Comparison of ENCODE assay signal across 22 mouse cellular contexts in the genomic region with DNA sequence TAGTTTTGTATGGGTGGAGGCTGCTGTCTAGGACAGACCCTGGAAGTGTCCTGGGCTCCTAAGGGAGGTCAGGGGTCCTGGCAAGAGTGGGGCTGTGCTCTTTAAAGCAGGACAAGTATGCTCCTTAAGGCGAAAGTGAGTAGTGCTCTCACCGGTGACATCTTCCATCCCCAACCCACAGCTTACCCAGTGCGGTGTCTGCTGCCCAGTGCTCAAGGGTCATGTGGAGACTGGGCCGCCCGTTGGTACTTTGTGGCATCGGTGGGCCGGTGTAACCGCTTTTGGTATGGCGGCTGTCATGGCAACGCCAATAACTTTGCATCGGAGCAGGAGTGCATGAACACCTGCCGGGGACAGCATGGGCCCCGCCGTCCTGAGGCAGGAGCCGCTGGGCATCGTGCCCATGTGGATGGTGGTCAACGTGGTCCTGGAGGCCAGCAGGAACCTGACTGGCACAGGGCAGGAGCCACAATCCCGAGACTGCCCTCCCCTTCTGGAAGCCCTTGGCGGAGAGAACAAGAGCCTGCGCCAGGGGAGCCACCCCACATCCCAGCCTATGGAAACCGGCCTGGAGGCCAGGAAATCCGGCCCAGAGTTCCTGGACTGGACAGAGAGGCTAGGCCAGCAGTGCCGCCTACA. TPM values are rescaled to one million over a fixed set of nuclear protein-coding genes. Genes with fewer than 3 reads are reported as not detected.
DNase-seq lines count a peak whose midpoint lies in the region; ATAC-seq and TF ChIP-seq lines count a peak whose summit lies in the region.
"Had no signal": no experiment of that assay in that cellular context is flagged by ENCODE, and none has a peak within 500 bp of the region (broad histone marks: within the 10 kb centered on the region; RNA-seq: fewer than 3 reads in every experiment).

No protein-coding gene starts in this region.

- H3K36me3 ChIP-seq in hindbrain, embryonic 16.5 days (ENCODE audit: control insufficient read depth, insufficient read depth, low read length) = no peaks in the 10 kb centered on the region
- H3K36me3 ChIP-seq in hindbrain, embryonic 11.5 days (ENCODE audit: control insufficient read depth, insufficient read depth, low read length) = no peaks in the 10 kb centered on the region
- H3K36me3 ChIP-seq in lung, postnatal 0 days (ENCODE audit: insufficient read depth, low read length) = no peaks in the 10 kb centered on the region
- H3K36me3 ChIP-seq: embryonic facial prominence, embryonic 13.5 days had no signal

- H3K9ac ChIP-seq in hindbrain, embryonic 16.5 days (ENCODE audit: low read depth, low read length) = no peak overlapping the region
- H3K9ac ChIP-seq in hindbrain, embryonic 11.5 days (ENCODE audit: low read depth, low read length) = no peak overlapping the region
- H3K9ac ChIP-seq in lung, postnatal 0 days (replicated peaks; ENCODE audit: low read depth) = no peak overlapping the region
- H3K9ac ChIP-seq: embryonic facial prominence, embryonic 13.5 days had no signal

- no peak overlapping the region for H3K4me2 ChIP-seq in hindbrain, embryonic 16.5 days (ENCODE audit: low read length)
- no peak overlapping the region for H3K4me2 ChIP-seq in hindbrain, embryonic 11.5 days (replicated peaks; ENCODE audit: low read depth, low read length)
- H3K4me2 ChIP-seq in lung, postnatal 0 days (replicated peaks; ENCODE audit: low read depth, low read length) = no peak overlapping the region
- H3K4me2 ChIP-seq: embryonic facial prominence, embryonic 13.5 days; heart, embryonic 11.5 days; liver, embryonic 11.5 days had no signal

- no peak for TF ChIP-seq POLR2A in lung, adult 2 months (IDR thresholded peaks at IDR 0.05; ENCODE audit: borderline replicate concordance, extremely low read depth, low read depth, low read length)

- no peak for TF ChIP-seq CTCF in lung, postnatal 0 days (IDR thresholded peaks at IDR 0.05)
- TF ChIP-seq CTCF in lung, adult 2 months (IDR thresholded peaks at IDR 0.05; ENCODE audit: insufficient read depth, low read length) = no peak

- H3K4me1 ChIP-seq in hindbrain, embryonic 16.5 days (ENCODE audit: control insufficient read depth, insufficient read depth, low read depth, low read length) = no peaks in the 10 kb centered on the region; the same call in 1 of the 2 replicates
- no peaks in the 10 kb centered on the region; the same call in 1 of the 2 replicates for H3K4me1 ChIP-seq in hindbrain, embryonic 11.5 days (replicated peaks; ENCODE audit: control insufficient read depth, insufficient read depth, low read length)
- H3K4me1 ChIP-seq in lung, postnatal 0 days (ENCODE audit: insufficient read depth, low read depth, low read length) = no peaks in the 10 kb centered on the region
- peaks cover 6% of the 10 kb centered on the region for H3K4me1 ChIP-seq in lung, adult 2 months (ENCODE audit: control insufficient read depth, insufficient read depth, low read length)
- H3K4me1 ChIP-seq: embryonic facial prominence, embryonic 13.5 days had no signal

- H3K9me3 ChIP-seq in hindbrain, embryonic 16.5 days (ENCODE audit: control insufficient read depth, low read length) = no peaks in the 10 kb centered on the region
- H3K9me3 ChIP-seq in hindbrain, embryonic 11.5 days (ENCODE audit: control insufficient read depth, low read length) = no peaks in the 10 kb centered on the region
- H3K9me3 ChIP-seq in lung, postnatal 0 days (ENCODE audit: low read length) = no peaks in the 10 kb centered on the region
- H3K9me3 ChIP-seq: embryonic facial prominence, embryonic 13.5 days had no signal

- no peaks in the 10 kb centered on the region for H3K27me3 ChIP-seq in hindbrain, embryonic 16.5 days (replicated peaks; ENCODE audit: control insufficient read depth, insufficient read depth, low read length)
- H3K27me3 ChIP-seq in hindbrain, embryonic 11.5 days (ENCODE audit: control insufficient read depth, insufficient read depth, low read length) = no peaks in the 10 kb centered on the region
- H3K27me3 ChIP-seq in lung, postnatal 0 days (replicated peaks; ENCODE audit: insufficient read depth, low read length) = no peaks in the 10 kb centered on the region
- H3K27me3 ChIP-seq: embryonic facial prominence, embryonic 13.5 days had no signal

- H3K4me3 ChIP-seq in hindbrain, embryonic 16.5 days (ENCODE audit: low read length) = no peak overlapping the region
- H3K4me3 ChIP-seq in hindbrain, embryonic 11.5 days (ENCODE audit: low read depth, low read length) = no peak overlapping the region
- H3K4me3 ChIP-seq in lung, postnatal 0 days (ENCODE audit: low read depth, low read length) = no peak overlapping the region
- H3K4me3 ChIP-seq in lung, adult 2 months (replicated peaks; ENCODE audit: extremely low read depth, low read depth, low read length) = no peak overlapping the region
- H3K4me3 ChIP-seq: embryonic facial prominence, embryonic 13.5 days had no signal

- DNase-seq in cerebellum, adult 11 months = peak; percentile 13
- no peak for DNase-seq in cerebellum, adult 8-10 months
- DNase-seq in hindbrain, embryonic 11.5 days (ENCODE audit: low spot score) = no peak
- no peak for DNase-seq in lung, postnatal 0 days (ENCODE audit: low spot score)
- DNase-seq in lung, adult 2 months = no peak
- DNase-seq in cerebellum, postnatal 25 days = peak; percentile 46 to 56
- DNase-seq in adrenal gland, adult 2 months = no peak
- DNase-seq: gastrocnemius, postnatal 25 days; heart, postnatal 14 days; kidney, adult 9 months; lung, adult 18-20 months; lung, postnatal 36 days; retina, postnatal 1 day had no signal

- H3K27ac ChIP-seq in hindbrain, embryonic 16.5 days (ENCODE audit: low read depth, low read length) = peak overlapping the region; percentile 45; the same call in 1 of the 2 replicates
- no peak overlapping the region for H3K27ac ChIP-seq in hindbrain, embryonic 11.5 days (ENCODE audit: low read depth, low read length)
- no peak overlapping the region for H3K27ac ChIP-seq in lung, postnatal 0 days (ENCODE audit: low read length)
- H3K27ac ChIP-seq: embryonic facial prominence, embryonic 13.5 days had no signal

- peak; percentile 71 for ATAC-seq in hindbrain, embryonic 16.5 days
- ATAC-seq in hindbrain, embryonic 11.5 days (ENCODE audit: low FRiP score) = no peak
- ATAC-seq in lung, postnatal 0 days = 0 out of 2 replicates have a peak, but pooled peaks have one; percentile 16
- ATAC-seq: forebrain, embryonic 14.5 days; inflammation-experienced regulatory T-cells, adult 6 months; midbrain, embryonic 16.5 days had no signal

- TF ChIP-seq EP300 in lung, postnatal 0 days (IDR thresholded peaks at IDR 0.05) = no peak

- 68% methylated on average over 23 of the region's 23 CpGs for WGBS in hindbrain, embryonic 16.5 days
- 81% methylated on average over 23 of the region's 23 CpGs for WGBS in hindbrain, embryonic 11.5 days
- 66% methylated on average over 23 of the region's 23 CpGs for WGBS in lung, postnatal 0 days
- 73% methylated on average over 23 of the region's 23 CpGs for WGBS in lung, adult 2 months

RNA-seq across cellular contexts. Expression of gene Papln, which starts 18.3 kb away (rescaled TPM):
- 0.31 and 0.42 TPM in 2 replicates for polyA plus RNA-seq in hindbrain, embryonic 16.5 days (2015; fragmentation: Nextera tagmentation; extraction: Ambion mirVana)
- polyA plus RNA-seq in hindbrain, embryonic 11.5 days (2014; fragmentation: Nextera tagmentation; extraction: Ambion mirVana) = 0.04 and 0.11 TPM in 2 replicates
- 0.29 and 0.30 TPM in 2 replicates for polyA plus RNA-seq in lung, postnatal 0 days (2015; fragmentation: Nextera tagmentation; extraction: Ambion mirVana)
- polyA plus RNA-seq in lung, adult 2 months (2012; rRNA removed) = 1.8 and 2.0 TPM in 2 replicates
- 1 to 10 TPM; 1.3 to 2.0 TPM for total RNA-seq in adrenal gland, adult 2 months (2021)
- polyA plus RNA-seq in adrenal gland, adult 2 months (2012; rRNA removed) = 5.0 and 6.1 TPM in 2 replicates
- total RNA-seq: megakaryocyte-erythroid progenitor cell, adult 5-6 weeks; neutrophil, adult 5-6 weeks had no signal
- polyA plus RNA-seq: inflammation-experienced regulatory T-cells, adult 6 months had no signal

Comparison
In these comparisons a context has a peak if more than half of its experiments do, and no peak if none do; other contexts are left out.
1. DNase-seq: peak in cerebellum, adult 11 months (single experiment) and cerebellum, postnatal 25 days (2 of 2); none in cerebellum, adult 8-10 months (single experiment), hindbrain, embryonic 11.5 days (single experiment), lung, postnatal 0 days (single experiment), lung, adult 2 months (single experiment) and adrenal gland, adult 2 months (single experiment).